Mouse (Mus musculus) forebrain, postnatal 0 days (tissue): ENCODE measurements around the gene Padi6. TPM values are rescaled to one million over a fixed set of nuclear protein-coding genes. Genes with fewer than 3 reads are reported as not detected.
A peak's percentile ranks its signal among the peaks of the same experiment; 100 is the strongest.

ENCODE experiments used
- ATAC-seq: fragments of 200-750 bp; cut with Nextera tagmentation; 2 replicates; pipeline ENCODE4 v1.8.0; 2017; ENCODE audit warnings: mild to moderate bottlenecking, moderate library complexity
- DNase-seq: peaks from one replicate; pipeline ENCODE4 v3.0.0-alpha.2; 2015
- H3K27ac ChIP-seq: fragments of 300-500 bp; sonication (generic); 2 replicates; pipeline ENCODE4 v1.5.1; 2014; ENCODE audit warnings: low read depth, mild to moderate bottlenecking, antibody characterized with exemption, low read length, moderate library complexity, mixed read lengths
- H3K27me3 ChIP-seq: fragments of 300-500 bp; sonication (generic); 2 replicates; pipeline ENCODE4 v1.6.1; 2014; ENCODE audit warnings: mild to moderate bottlenecking, low read length, mixed read lengths; ENCODE audit not compliant: insufficient read depth
- H3K36me3 ChIP-seq: fragments of 300-500 bp; sonication (generic); 2 replicates; pipeline ENCODE4 v1.6.1; 2014; ENCODE audit warnings: mild to moderate bottlenecking, moderate library complexity; ENCODE audit not compliant: insufficient read depth
- H3K4me1 ChIP-seq: fragments of 300-500 bp; sonication (generic); 2 replicates; pipeline ENCODE4 v1.6.1; 2014; ENCODE audit warnings: antibody characterized with exemption; ENCODE audit not compliant: insufficient read depth
- H3K4me2 ChIP-seq: fragments of 300-500 bp; sonication (generic); 2 replicates; pipeline ENCODE4 v1.6.1; 2014; ENCODE audit warnings: low read depth, mild to moderate bottlenecking, moderate library complexity
- H3K4me3 ChIP-seq: fragments of 300-500 bp; sonication (generic); 2 replicates; pipeline ENCODE4 v1.5.1; 2014; ENCODE audit warnings: low read depth, low read length, mixed read lengths
- H3K9ac ChIP-seq: fragments of 300-500 bp; sonication (generic); 2 replicates; pipeline ENCODE4 v1.6.1; 2014; ENCODE audit warnings: mild to moderate bottlenecking
- H3K9me3 ChIP-seq: fragments of 300-500 bp; sonication (generic); 2 replicates; pipeline ENCODE4 v1.6.1; 2016; ENCODE audit warnings: low read length
- CTCF ChIP-seq: sonication (generic); IDR thresholded peaks from 2 replicates; pipeline ENCODE4 v1.5.1; 2016; ENCODE audit warnings: antibody characterized with exemption, control low read depth, low read depth
- WGBS: fragments of 180-500 bp; shearing (Covaris S2); extraction: QIAGEN DNeasy Blood & Tissue Kit; methylation state at CpG from one replicate; pipeline ENCODE4 v1.1.7; 2014; 5-methylcytosine and 5-hydroxymethylcytosine counted together
- polyA plus RNA-seq: library from polyadenylated mRNA; unstranded; fragments of >200 nt; fragmentation: Nextera tagmentation; extraction: Ambion mirVana; gene quantifications from 2 replicates; pipeline ENCODE4 v1.2.1, GENCODE M21; 2015
- total RNA-seq: library from RNA; depleted of rRNA; stranded (reverse); fragments of >200 nt; gene quantifications from 2 replicates; pipeline ENCODE4 v1.2.3, GENCODE M21; 2014; rRNA removed

The Padi6 gene
- total RNA-seq, result 0.08 TPM in 1 of 2 replicates, not detected in the other
- polyA plus RNA-seq, result 0.11 and 0.18 TPM in 2 replicates

DNA sequence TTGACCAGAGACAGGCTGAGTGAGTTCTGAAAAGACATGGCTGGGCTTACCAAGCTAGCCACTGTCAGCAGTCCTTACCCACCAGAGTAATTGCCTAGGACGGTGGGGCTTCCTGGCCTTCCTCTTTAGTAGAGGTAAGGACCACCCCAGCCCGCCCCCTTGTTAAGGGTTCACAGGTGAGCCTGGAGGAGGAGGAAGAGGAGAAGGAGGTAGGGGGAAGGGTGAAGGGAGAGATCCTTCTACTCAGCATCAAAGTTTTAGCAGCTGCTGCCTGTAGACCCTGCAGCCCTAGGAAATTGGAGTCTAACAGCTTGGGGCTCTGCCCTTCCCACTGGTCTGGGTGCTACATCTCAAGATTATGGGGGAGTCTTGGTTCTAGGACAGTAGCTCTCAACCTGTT lies at the start of gene Padi6:
TSS of gene Padi6 (minus strand) at position 101 of the 400 bp plus-strand sequence.
- no peak within 1 kb of the TSS for H3K4me3 ChIP-seq
- no peaks in the 10 kb centered on the region for H3K9me3 ChIP-seq
- WGBS, result 90% methylated on average over 2 of the region's 2 CpGs
- ATAC-seq, result no peak
- DNase-seq, result no peak
- no peaks in the 10 kb centered on the region for H3K4me1 ChIP-seq
- no peak within 1 kb of the TSS for H3K4me2 ChIP-seq
- H3K27me3 ChIP-seq, result no peaks in the 10 kb centered on the region
- H3K9ac ChIP-seq, result no peak within 1 kb of the TSS
- no peak within 1 kb of the TSS for H3K27ac ChIP-seq
- H3K36me3 ChIP-seq, result no peaks in the 10 kb centered on the region
- no peak for TF ChIP-seq CTCF

DNA sequence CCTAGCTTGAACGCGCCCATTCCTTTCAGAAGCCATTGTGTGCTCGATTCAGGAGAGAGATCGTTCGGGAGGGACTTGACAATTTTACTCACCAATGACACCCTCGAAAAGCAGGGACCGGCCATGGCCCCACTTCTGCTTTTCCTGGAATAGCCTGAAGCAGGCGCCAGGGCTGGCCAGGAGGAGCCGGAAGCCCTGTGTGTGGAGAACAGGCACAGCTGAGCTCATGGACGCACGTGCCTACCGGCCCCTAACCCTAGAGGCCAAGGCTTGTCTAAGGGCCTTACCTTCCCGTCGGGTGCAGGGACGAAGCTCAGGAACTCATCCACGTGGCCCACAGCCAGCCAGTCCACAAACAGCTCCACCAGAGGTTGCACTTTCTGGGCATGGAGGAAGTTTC lies 48.6 kb upstream of the Padi6 start:
- DNase-seq (no peak), ATAC-seq (no peak)
- WGBS, result 83% methylated on average over 16 of the region's 16 CpGs
- H3K4me1 ChIP-seq, result no peaks in the 10 kb centered on the region
- no peak overlapping the region for H3K4me3 ChIP-seq
- no peaks in the 10 kb centered on the region for H3K36me3 ChIP-seq
- H3K27me3 ChIP-seq, result no peaks in the 10 kb centered on the region
- no peak for TF ChIP-seq CTCF
- H3K9ac ChIP-seq, result no peak overlapping the region
- no peak overlapping the region for H3K4me2 ChIP-seq
- H3K9me3 ChIP-seq, result no peaks in the 10 kb centered on the region
- no peak overlapping the region for H3K27ac ChIP-seq

DNA sequence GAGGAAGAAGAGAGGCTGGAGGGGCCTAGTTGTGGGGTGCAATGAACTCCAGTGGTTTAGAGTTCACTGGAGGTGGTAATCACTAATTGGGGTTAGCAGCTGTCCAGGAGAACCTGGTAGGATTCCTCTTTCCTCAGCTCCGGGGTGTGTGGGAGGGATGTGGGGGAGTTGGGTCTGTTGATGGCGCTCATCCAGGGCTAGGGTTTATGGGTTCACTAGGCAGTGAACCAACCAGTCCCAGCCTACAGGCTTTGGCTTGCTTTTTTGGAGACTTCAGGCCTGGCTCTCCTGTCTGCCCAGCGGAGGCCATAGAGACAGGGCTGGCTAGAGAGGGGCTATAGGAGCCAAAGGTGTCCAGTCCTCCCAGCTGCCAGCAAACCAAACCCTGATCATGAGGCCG lies 47.5 kb upstream of the Padi6 start:
- Histone ChIP-seq H3K9ac (no peak overlapping the region), H3K4me2 (no peak overlapping the region), H3K27ac (no peak overlapping the region), H3K36me3 (no peaks in the 10 kb centered on the region), H3K4me1 (no peaks in the 10 kb centered on the region), H3K9me3 (no peaks in the 10 kb centered on the region), H3K4me3 (no peak overlapping the region), H3K27me3 (no peaks in the 10 kb centered on the region)
- no peak for DNase-seq
- WGBS, result 91% methylated on average over 4 of the region's 4 CpGs
- no peak for TF ChIP-seq CTCF
- no peak for ATAC-seq

GRCm38 (mm10) chr4:140788983-140789382 lies 46.5 kb upstream of the Padi6 start:
- H3K27ac ChIP-seq, result no peak overlapping the region
- TF ChIP-seq CTCF, result peak; percentile 88
- no peak overlapping the region for H3K4me2 ChIP-seq
- ATAC-seq, result no peak
- H3K27me3 ChIP-seq, result no peaks in the 10 kb centered on the region
- WGBS, result 48% methylated on average over 6 of the region's 6 CpGs
- DNase-seq, result peak; percentile 41
- no peak overlapping the region for H3K4me3 ChIP-seq
- no peaks in the 10 kb centered on the region for H3K36me3 ChIP-seq
- H3K9me3 ChIP-seq, result no peaks in the 10 kb centered on the region
- H3K9ac ChIP-seq, result no peak overlapping the region
- H3K4me1 ChIP-seq, result no peaks in the 10 kb centered on the region

DNA sequence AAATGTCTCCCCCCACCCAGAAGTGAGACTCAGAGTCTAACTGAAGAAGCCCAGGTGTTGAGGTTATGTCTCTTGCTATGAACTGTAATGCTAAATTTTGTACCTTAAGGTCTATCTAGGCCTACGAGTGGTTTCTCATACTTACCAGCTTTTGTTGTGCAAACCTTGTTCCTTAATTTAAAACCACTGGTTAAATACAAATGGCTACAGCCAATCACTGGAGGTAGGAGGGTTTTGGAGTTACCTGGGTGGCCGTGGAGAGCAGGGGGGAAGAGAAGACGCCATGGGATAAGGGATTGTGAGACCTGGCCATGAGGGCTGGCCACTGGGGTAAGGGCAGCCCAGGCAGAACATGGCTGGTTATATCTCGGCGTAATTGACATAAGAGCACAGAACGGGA lies 45.8 kb upstream of the Padi6 start:
- no peaks in the 10 kb centered on the region for H3K36me3 ChIP-seq
- no peak overlapping the region for H3K9ac ChIP-seq
- no peaks in the 10 kb centered on the region for H3K9me3 ChIP-seq
- no peak overlapping the region for H3K4me3 ChIP-seq
- no peak overlapping the region for H3K4me2 ChIP-seq
- H3K27ac ChIP-seq, result no peak overlapping the region
- H3K4me1 ChIP-seq, result no peaks in the 10 kb centered on the region
- ATAC-seq (no peak), DNase-seq (no peak)
- WGBS, result 80% methylated on average over 6 of the region's 6 CpGs
- no peaks in the 10 kb centered on the region for H3K27me3 ChIP-seq
- TF ChIP-seq CTCF, result no peak

- 75% methylated on average over 4 of the region's 4 CpGs for WGBS
- no peak overlapping the region for H3K4me2 ChIP-seq
- TF ChIP-seq CTCF, result no peak
- DNase-seq, result no peak
- no peak for ATAC-seq
- H3K27me3 ChIP-seq, result no peaks in the 10 kb centered on the region
- no peak overlapping the region for H3K9ac ChIP-seq
- H3K4me1 ChIP-seq, result no peaks in the 10 kb centered on the region
- H3K4me3 ChIP-seq, result no peak overlapping the region
- no peaks in the 10 kb centered on the region for H3K9me3 ChIP-seq
- no peak overlapping the region for H3K27ac ChIP-seq
- H3K36me3 ChIP-seq, result no peaks in the 10 kb centered on the region
These were observed 45.0 kb upstream of the Padi6 start for GRCm38 (mm10) chr4:140787414-140787813.

GRCm38 (mm10) chr4:140785217-140785616 lies 42.8 kb upstream of the Padi6 start:
- Histone ChIP-seq H3K27ac (no peak overlapping the region), H3K4me2 (no peak overlapping the region), H3K27me3 (no peaks in the 10 kb centered on the region), H3K36me3 (no peaks in the 10 kb centered on the region), H3K9ac (no peak overlapping the region), H3K4me1 (no peaks in the 10 kb centered on the region), H3K9me3 (no peaks in the 10 kb centered on the region), H3K4me3 (no peak overlapping the region)
- WGBS, result 79% methylated on average over 5 of the region's 5 CpGs
- no peak for TF ChIP-seq CTCF
- ATAC-seq (no peak), DNase-seq (no peak)
